Comparison of ENCODE assay signal across 8 mouse cellular contexts in genomic region chr19:4905979-4906794, GRCm38 (mm10). TPM values are rescaled to one million over a fixed set of nuclear protein-coding genes. Genes with fewer than 3 reads are reported as not detected.
DNase-seq lines count a peak whose midpoint lies in the region; ATAC-seq lines count a peak whose summit lies in the region.

Bbs1 (minus strand) TSS chr19:4906628.

- no peaks in the 10 kb centered on the region for H3K27me3 ChIP-seq in hindbrain, embryonic 16.5 days (replicated peaks; ENCODE audit: control insufficient read depth, insufficient read depth, low read length)

- peak within 1 kb of the TSS; percentile 70 for H3K9ac ChIP-seq in hindbrain, embryonic 16.5 days (ENCODE audit: low read depth, low read length)

- H3K4me3 ChIP-seq in hindbrain, embryonic 16.5 days (ENCODE audit: low read length), result peak within 1 kb of the TSS; percentile 63

- H3K4me2 ChIP-seq in hindbrain, embryonic 16.5 days (ENCODE audit: low read length), result peak within 1 kb of the TSS; percentile 87

- peak; percentile 88 for DNase-seq in ZHBTc4 (ENCODE audit: low read depth, low spot score)
- DNase-seq in cerebellum, postnatal 4 days (ENCODE audit: low spot score in 2 of 2), result peak; percentile 71 to 80
- peak; percentile 79 for DNase-seq in gastrocnemius, adult 18-20 months (ENCODE audit: low spot score)
- DNase-seq in left cerebral cortex, adult 18-20 months (ENCODE audit: low spot score in 2 of 2), result peak; percentile 76 to 82
- peak; percentile 83 to 87 for DNase-seq in lung, postnatal 4 days
- DNase-seq in retina, postnatal 1 day, result peak; percentile 92
- peak; percentile 88 for DNase-seq in thymus, postnatal 4 days

- peak within 1 kb of the TSS; percentile 75 for H3K27ac ChIP-seq in hindbrain, embryonic 16.5 days (ENCODE audit: low read depth, low read length)

- no peaks in the 10 kb centered on the region for H3K9me3 ChIP-seq in hindbrain, embryonic 16.5 days (ENCODE audit: control insufficient read depth, low read length)

- peak; percentile 85 for ATAC-seq in hindbrain, embryonic 16.5 days

- peaks cover 33% of the 10 kb centered on the region for H3K36me3 ChIP-seq in hindbrain, embryonic 16.5 days (ENCODE audit: control insufficient read depth, insufficient read depth, low read length)

- H3K4me1 ChIP-seq in hindbrain, embryonic 16.5 days (ENCODE audit: control insufficient read depth, insufficient read depth, low read depth, low read length), result peaks cover 7% of the 10 kb centered on the region

- WGBS in hindbrain, embryonic 16.5 days, result 7% methylated on average over 31 of the region's 31 CpGs

RNA-seq across cellular contexts. Expression of gene Bbs1, which starts in this region (rescaled TPM):
- 1 to 10 TPM; 1.7 to 2.0 TPM for total RNA-seq in gastrocnemius, adult 18-20 months (2021)
- 8.1 and 8.8 TPM in 2 replicates for polyA plus RNA-seq in hindbrain, embryonic 16.5 days (2015; fragmentation: Nextera tagmentation; extraction: Ambion mirVana)
- 10 to 100 TPM; 34.8 to 44.6 TPM for total RNA-seq in left cerebral cortex, adult 18-20 months (2021)

Comparison
In these comparisons a context has a peak if more than half of its experiments do, and no peak if none do; other contexts are left out.
1. Peak in every context shown above with its lines: DNase-seq, ATAC-seq, H3K4me3 ChIP-seq and H3K27ac ChIP-seq.
2. RNA of gene Bbs1 (total RNA-seq): 34.8 to 44.6 TPM in left cerebral cortex, adult 18-20 months; 1.7 to 2.0 TPM in gastrocnemius, adult 18-20 months; every median in the first group is over 10 times any median in the second.